Mouse (Mus musculus) CH12.LX (cell line): ENCODE measurements at regions not wholly inside any gene's neighbourhood (a gene's known extent, or its start where the extent isn't known, plus 50 kb on each side); places are given as distances from the start of the nearest gene placed in this dataset.

ENCODE experiments used
- DNase-seq: peaks from one replicate; pipeline ENCODE4 v3.0.0-alpha.2; 2013; ENCODE audit errors: extremely low read depth
- H3K27ac ChIP-seq: 2 replicates; pipeline ENCODE4 v1.5.1; 2012; ENCODE audit warnings: low read depth, mild to moderate bottlenecking, control low read depth, moderate library complexity; ENCODE audit not compliant: insufficient read depth
- H3K27me3 ChIP-seq: replicated peaks from 2 replicates; pipeline ENCODE3; 2012; ENCODE audit warnings: inconsistent platforms
- H3K36me3 ChIP-seq, 2 experiments: replicated peaks in 1 of 2; 2 replicates each; pipeline versions ENCODE3 to v1.6.1; 2012; ENCODE audit warnings: inconsistent platforms in 1 of 2, low read length in 1 of 2, mild to moderate bottlenecking in 1 of 2, mixed read lengths in 1 of 2, moderate library complexity in 1 of 2; ENCODE audit not compliant: control insufficient read depth in 1 of 2, insufficient read depth in 1 of 2
- H3K4me1 ChIP-seq, 2 experiments: 2 replicates each; pipeline ENCODE4 v1.6.1; 2012; ENCODE audit warnings: inconsistent platforms in 1 of 2, moderate library complexity in 1 of 2; ENCODE audit not compliant: insufficient read depth in 2 of 2, control insufficient read depth in 1 of 2
- H3K4me2 ChIP-seq: 2 replicates; pipeline ENCODE4 v1.6.1; 2012; ENCODE audit warnings: low read depth, mild to moderate bottlenecking, control low read depth; ENCODE audit not compliant: poor library complexity, insufficient read depth, severe bottlenecking
- H3K4me3 ChIP-seq, 3 experiments: fragments of 150-350 bp in 1 of 3; sonication (generic) in 1 of 3; replicated peaks in 1 of 3; 2 replicates each; pipeline versions ENCODE3 to v1.5.1; 2011 to 2012; ENCODE audit warnings: low read depth in 2 of 3, low read length in 2 of 3, mild to moderate bottlenecking in 2 of 3, moderate library complexity in 2 of 3, control low read depth in 1 of 3, improper control_type of control experiment in 1 of 3, inconsistent platforms in 1 of 3, mixed read lengths in 1 of 3; ENCODE audit not compliant: poor library complexity in 1 of 3
- H3K79me2 ChIP-seq: replicated peaks from 2 replicates; pipeline ENCODE4 v1.6.1; 2012; ENCODE audit warnings: mild to moderate bottlenecking, moderate library complexity; ENCODE audit not compliant: control insufficient read depth, poor library complexity, insufficient read depth, severe bottlenecking; ENCODE audit errors: extremely low read depth
- H3K9ac ChIP-seq: 2 replicates; pipeline ENCODE4 v1.6.1; 2012; ENCODE audit warnings: low read depth, mild to moderate bottlenecking, control low read depth, moderate library complexity; ENCODE audit not compliant: insufficient read depth
- H3K9me3 ChIP-seq: replicated peaks from 2 replicates; pipeline ENCODE3; 2012; ENCODE audit warnings: low read length, inconsistent platforms, mixed read lengths
- CHD1 ChIP-seq: IDR thresholded peaks from 2 replicates; pipeline ENCODE4 v1.6.1; 2012; ENCODE audit warnings: low read depth, low read length, improper control_type of control experiment, inconsistent platforms
- E2F4 ChIP-seq: IDR thresholded peaks from 2 replicates; pipeline ENCODE4 v1.6.1; 2011; ENCODE audit warnings: low read depth, low read length, improper control_type of control experiment; ENCODE audit not compliant: insufficient replicate concordance
- ELF1 ChIP-seq: IDR thresholded peaks from 2 replicates; pipeline ENCODE4 v1.6.1; 2014; ENCODE audit warnings: low read depth, mild to moderate bottlenecking, inconsistent platforms, low read length, improper control_type of control experiment
- EP300 ChIP-seq: IDR thresholded peaks from 2 replicates; pipeline ENCODE4 v1.6.1; 2011; ENCODE audit warnings: low read length, improper control_type of control experiment
- ETS1 ChIP-seq: conservative IDR thresholded peaks from 2 replicates; pipeline ENCODE4 v1.6.1; 2012; ENCODE audit warnings: low read depth, mild to moderate bottlenecking, inconsistent platforms, low read length, improper control_type of control experiment, moderate library complexity
- HCFC1 ChIP-seq: IDR thresholded peaks from 2 replicates; pipeline ENCODE4 v1.6.1; 2012; ENCODE audit warnings: low read depth, mild to moderate bottlenecking, inconsistent platforms, low read length, improper control_type of control experiment
- JUN ChIP-seq: IDR thresholded peaks from 2 replicates; pipeline ENCODE4 v1.6.1; 2011; ENCODE audit warnings: low read depth, mild to moderate bottlenecking, low read length, improper control_type of control experiment, moderate library complexity; ENCODE audit not compliant: insufficient read depth
- KAT2A ChIP-seq: IDR thresholded peaks from 2 replicates; pipeline ENCODE4 v1.6.1; 2012; ENCODE audit warnings: low read length, improper control_type of control experiment, inconsistent platforms; ENCODE audit not compliant: insufficient replicate concordance
- MAFK ChIP-seq: IDR thresholded peaks from 2 replicates; pipeline ENCODE4 v1.6.1; 2011; ENCODE audit warnings: low read length, improper control_type of control experiment; ENCODE audit not compliant: insufficient replicate concordance
- MAX ChIP-seq: IDR thresholded peaks from 2 replicates; pipeline ENCODE4 v1.6.1; 2011; ENCODE audit warnings: low read length, improper control_type of control experiment
- MXI1 ChIP-seq: IDR thresholded peaks from 2 replicates; pipeline ENCODE4 v1.6.1; 2011; ENCODE audit warnings: mild to moderate bottlenecking, low read depth, low read length, improper control_type of control experiment
- MYC ChIP-seq: IDR thresholded peaks from 2 replicates; pipeline ENCODE4 v1.6.1; 2011; ENCODE audit warnings: low read depth, mild to moderate bottlenecking, improper control_type of control experiment, low read length
- NELFE ChIP-seq: IDR thresholded peaks from 2 replicates; pipeline ENCODE4 v1.6.1; 2011; ENCODE audit warnings: low read depth, low read length, improper control_type of control experiment
- PAX5 ChIP-seq: IDR thresholded peaks from 2 replicates; pipeline ENCODE4 v1.6.1; 2012; ENCODE audit warnings: low read length, inconsistent platforms, mixed read lengths
- POLR2AphosphoS2 ChIP-seq: IDR thresholded peaks from 2 replicates; pipeline ENCODE4 v1.6.1; 2011; ENCODE audit warnings: low read depth, low read length, improper control_type of control experiment
- TCF12 ChIP-seq: IDR thresholded peaks from 2 replicates; pipeline ENCODE4 v1.6.1; 2014; ENCODE audit warnings: low read depth, mild to moderate bottlenecking, inconsistent platforms, low read length, improper control_type of control experiment
- UBTF ChIP-seq: IDR thresholded peaks from 2 replicates; pipeline ENCODE4 v1.6.1; 2012; ENCODE audit warnings: low read depth, mild to moderate bottlenecking, inconsistent platforms, low read length, improper control_type of control experiment, moderate library complexity
- ZC3H11A ChIP-seq: IDR thresholded peaks from 2 replicates; pipeline ENCODE4 v1.6.1; 2012; ENCODE audit warnings: low read depth, mild to moderate bottlenecking, inconsistent platforms, low read length, improper control_type of control experiment
- ZKSCAN1 ChIP-seq: IDR thresholded peaks from 2 replicates; pipeline ENCODE4 v1.6.1; 2012; ENCODE audit warnings: low read depth, inconsistent platforms, low read length, improper control_type of control experiment, borderline replicate concordance
- ZMIZ1 ChIP-seq: IDR thresholded peaks from 2 replicates; pipeline ENCODE4 v1.6.1; 2012; ENCODE audit warnings: low read depth, mild to moderate bottlenecking, inconsistent platforms, low read length, improper control_type of control experiment
- ZNF384 ChIP-seq: IDR thresholded peaks from 2 replicates; pipeline ENCODE4 v1.6.1; 2012; ENCODE audit warnings: low read depth, low read length, improper control_type of control experiment, inconsistent platforms
- dilution Hi-C: fragments of 300-500 bp; cut with MboI; formaldehyde crosslinking; loops from 2 replicates; pipeline ENCODE4 v1.14.3; 2020; ENCODE audit warnings: low sequenced_read_pairs; ENCODE audit not compliant: extremely low pct_unique_long_range_greater_than_20kb, extremely low pct_ligation_motif_present
- in situ Hi-C: fragments of 300-500 bp; cut with MboI; formaldehyde crosslinking; loops from 3 replicates; pipeline ENCODE4 v1.14.3; 2019; ENCODE audit warnings: low sequenced_read_pairs, low pct_ligation_motif_present, low pct_unique_long_range_greater_than_20kb, mixed read lengths

DNA sequence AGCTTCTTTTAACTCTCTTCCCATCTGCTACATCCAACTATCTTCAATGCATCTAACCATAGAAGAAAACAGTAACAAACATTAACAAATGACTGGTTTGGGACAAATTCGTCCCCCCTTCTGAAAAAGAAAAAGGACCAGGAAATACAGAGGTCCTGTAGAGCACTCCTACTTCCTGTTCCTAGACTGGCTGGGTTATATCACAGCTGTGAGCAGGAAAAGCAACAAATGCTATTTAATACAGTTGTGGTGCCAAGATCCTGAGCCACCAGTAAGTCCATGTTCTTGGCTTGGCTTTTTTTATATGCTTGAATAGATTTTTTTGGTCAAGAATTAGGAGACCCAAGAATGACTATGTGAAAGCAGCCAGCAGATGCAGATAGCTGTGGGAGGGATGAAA lies 62.8 kb upstream of the Tmem164 start:
- DNase-seq = no peak
- no peaks in the 10 kb centered on the region for H3K27me3 ChIP-seq
- dilution Hi-C loops = no loop called here

DNA sequence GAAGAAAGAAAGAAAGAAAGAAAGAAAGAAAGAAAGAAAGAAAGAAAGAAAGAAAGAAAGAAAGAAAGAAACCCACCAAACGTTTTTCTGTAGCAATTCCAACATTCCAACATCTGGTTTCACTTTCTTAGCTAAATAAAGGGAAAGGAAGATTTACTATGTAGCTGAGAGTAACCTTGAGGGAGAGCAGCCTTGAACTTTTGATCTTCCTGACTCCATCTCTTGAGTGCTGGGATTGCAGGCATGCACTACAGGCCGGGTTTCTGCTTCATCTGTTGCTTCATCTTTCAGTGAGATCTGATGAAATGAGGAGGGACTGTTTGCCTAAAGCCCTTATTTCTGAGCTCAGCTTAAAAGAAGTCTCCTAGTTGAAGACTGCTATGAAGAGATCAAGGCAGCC lies 57.8 kb upstream of the Tmem164 start:
- no peak for DNase-seq
- Histone ChIP-seq H3K27ac (no peak overlapping the region), H3K9ac (no peak overlapping the region), H3K9me3 (no peaks in the 10 kb centered on the region), H3K4me3 (no peak overlapping the region)
- no peak for TF ChIP-seq MYC
- TF ChIP-seq JUN = no peak
- TF ChIP-seq UBTF = no peak
- no peak for TF ChIP-seq MXI1
- TF ChIP-seq HCFC1 = no peak
- no peak for TF ChIP-seq ZKSCAN1
- no peak for TF ChIP-seq ELF1
- TF ChIP-seq CHD1 = no peak
- TF ChIP-seq ETS1 = no peak
- TF ChIP-seq, all 38 proteins: peak for 0
- Histone ChIP-seq H3K27me3 (no peaks in the 10 kb centered on the region), H3K79me2 (no peaks in the 10 kb centered on the region), H3K36me3 (no peaks in the 10 kb centered on the region), H3K4me1 (peaks cover 0 to 7% of the 10 kb centered on the region in 2 experiments; a peak in 2 of 4 replicates), H3K4me2 (no peak overlapping the region)
- dilution Hi-C loops = no loop called here
- in situ Hi-C loops = no loop called here

More for the DNA sequence above, 62.8 kb upstream of the Tmem164 start:
- TF ChIP-seq EP300 = no peak
- no peak for TF ChIP-seq MAX
- TF ChIP-seq KAT2A = no peak
- TF ChIP-seq TCF12 = no peak
- no peak for TF ChIP-seq POLR2AphosphoS2
- no peak for TF ChIP-seq E2F4
- TF ChIP-seq MAFK = no peak
- no peak for TF ChIP-seq NELFE
- no peak for TF ChIP-seq PAX5
- TF ChIP-seq ZNF384 = no peak
- no peak for TF ChIP-seq ZMIZ1
- TF ChIP-seq ZC3H11A = no peak
- TF ChIP-seq MYC = no peak
- TF ChIP-seq MXI1 = no peak
- Histone ChIP-seq H3K9me3 (no peaks in the 10 kb centered on the region), H3K36me3 (no peaks in the 10 kb centered on the region), H3K4me3 (no peak overlapping the region), H3K4me1 (peaks cover 0 to 7% of the 10 kb centered on the region in 2 experiments; a peak in 2 of 4 replicates), H3K79me2 (no peaks in the 10 kb centered on the region), H3K27ac (no peak overlapping the region), H3K9ac (no peak overlapping the region), H3K4me2 (no peak overlapping the region)
- in situ Hi-C loops = no loop called here
